Comparison of ENCODE assay signal across 29 mouse cellular contexts in the genomic region with DNA sequence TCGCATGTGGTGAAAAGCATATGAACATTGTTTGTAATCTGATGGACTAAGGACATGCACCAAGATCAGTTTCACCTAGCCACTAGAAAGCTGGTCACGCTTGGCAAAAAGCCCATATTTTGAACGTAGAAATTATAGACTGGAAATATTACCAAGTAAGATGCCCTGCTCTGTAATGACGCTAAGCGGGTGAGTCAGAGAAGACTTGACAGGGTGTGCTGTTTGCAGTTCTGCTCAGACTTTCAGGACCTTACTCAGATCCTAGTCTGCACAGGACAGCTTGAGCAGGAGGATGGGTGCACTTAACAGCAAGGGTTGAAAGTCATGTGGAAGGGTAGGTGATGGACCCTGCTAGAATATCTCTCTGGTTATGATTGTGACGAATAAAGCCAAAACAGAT.
A peak's percentile ranks its signal among the peaks of the same experiment; 100 is the strongest.
DNase-seq lines count a peak whose midpoint lies in the region; ATAC-seq and TF ChIP-seq lines count a peak whose summit lies in the region.
"Had no signal": no experiment of that assay in that cellular context is flagged by ENCODE, and none has a peak within 500 bp of the region (broad histone marks: within the 10 kb centered on the region; RNA-seq: fewer than 3 reads in every experiment).

No protein-coding gene starts in this region.

- 75% methylated on average over 6 of the region's 6 CpGs for WGBS in stomach, embryonic 15.5 days
- 61% methylated on average over 6 of the region's 6 CpGs for WGBS in stomach, postnatal 0 days

- H3K27ac ChIP-seq in stomach, embryonic 15.5 days: no peak overlapping the region
- no peak overlapping the region for H3K27ac ChIP-seq in stomach, postnatal 0 days (replicated peaks)
- H3K27ac ChIP-seq: heart, adult 2 months; hindbrain, embryonic 14.5 days; limb, embryonic 10.5 days; limb, embryonic 15.5 days; liver, embryonic 13.5 days had no signal

- TF ChIP-seq EP300 in stomach, postnatal 0 days (optimal IDR thresholded peaks at IDR 0.05): no peak

- DNase-seq in cerebellum, adult 9-10 months: peak; percentile 47
- no peak for DNase-seq in cerebellum, adult 9-11 months
- DNase-seq in stomach, postnatal 0 days (ENCODE audit: low spot score): no peak
- no peak for DNase-seq in spleen, postnatal 36 days (ENCODE audit: low spot score in 2 of 2)
- no peak for DNase-seq in thymus, postnatal 25 days
- DNase-seq: adrenal gland, adult 2 months; cerebellum, adult 18-20 months; cerebellum, postnatal 36 days; heart, adult 2 months; kidney, adult 11 months; kidney, postnatal 14 days; liver, embryonic 13.5 days; lung, adult 18-20 months; lung, postnatal 4 days; midbrain, embryonic 14.5 days; right cerebral cortex, adult 18-20 months; spleen, adult 18-20 months; thymus, postnatal 36 days had no signal

- no peaks in the 10 kb centered on the region for H3K9me3 ChIP-seq in stomach, embryonic 15.5 days
- no peaks in the 10 kb centered on the region for H3K9me3 ChIP-seq in stomach, postnatal 0 days (ENCODE audit: control insufficient read depth, low read length)
- H3K9me3 ChIP-seq: heart, embryonic 12.5 days; limb, embryonic 10.5 days; limb, embryonic 15.5 days; liver, embryonic 13.5 days had no signal

- TF ChIP-seq CTCF in stomach, postnatal 0 days (IDR thresholded peaks at IDR 0.05; ENCODE audit: low read depth): no peak

- peak; percentile 39; the same call in 1 of the 2 replicates for ATAC-seq in stomach, embryonic 15.5 days (ENCODE audit: insufficient read depth, low FRiP score, low read depth)
- no peak for ATAC-seq in stomach, postnatal 0 days (ENCODE audit: low FRiP score, low TSS enrichment)
- ATAC-seq in megakaryocyte progenitor cell, adult 5-6 weeks (replicated peaks; ENCODE audit: poor library complexity): peak; percentile 35
- ATAC-seq: activated CD4-positive, CD25-positive, alpha-beta regulatory T cell, adult 4 months; CD4-positive, CD25-positive, alpha-beta regulatory T cell, adult 4 months; forebrain, embryonic 14.5 days; inflammation-experienced regulatory T-cells, adult 6 months; lung, postnatal 0 days had no signal

- H3K4me3 ChIP-seq in stomach, embryonic 15.5 days (replicated peaks): no peak overlapping the region
- H3K4me3 ChIP-seq in stomach, postnatal 0 days (ENCODE audit: low read depth, low read length): no peak overlapping the region
- H3K4me3 ChIP-seq: heart, adult 2 months; heart, embryonic 12.5 days; limb, embryonic 10.5 days; limb, embryonic 15.5 days; liver, embryonic 13.5 days had no signal

- H3K27me3 ChIP-seq in stomach, embryonic 15.5 days (replicated peaks): no peaks in the 10 kb centered on the region
- no peaks in the 10 kb centered on the region for H3K27me3 ChIP-seq in stomach, postnatal 0 days (ENCODE audit: control insufficient read depth, insufficient read depth, low read length)
- H3K27me3 ChIP-seq: heart, embryonic 12.5 days; limb, embryonic 15.5 days; liver, embryonic 13.5 days had no signal

- H3K4me1 ChIP-seq in stomach, embryonic 15.5 days: no peaks in the 10 kb centered on the region
- H3K4me1 ChIP-seq in stomach, postnatal 0 days (replicated peaks; ENCODE audit: control insufficient read depth, insufficient read depth): no peaks in the 10 kb centered on the region
- H3K4me1 ChIP-seq: limb, embryonic 10.5 days; limb, embryonic 15.5 days had no signal

- H3K4me2 ChIP-seq in stomach, embryonic 15.5 days: no peak overlapping the region
- no peak overlapping the region for H3K4me2 ChIP-seq in stomach, postnatal 0 days (replicated peaks; ENCODE audit: low read depth)
- H3K4me2 ChIP-seq: heart, embryonic 12.5 days; hindbrain, embryonic 14.5 days; limb, embryonic 15.5 days; liver, embryonic 13.5 days had no signal

- 0 out of 2 replicates have a peak, but pooled peaks cover 2% of the 10 kb centered on the region for H3K36me3 ChIP-seq in stomach, embryonic 15.5 days
- 0 out of 2 replicates have a peak, but pooled peaks cover 3% of the 10 kb centered on the region for H3K36me3 ChIP-seq in stomach, postnatal 0 days (ENCODE audit: control insufficient read depth, insufficient read depth, low read length)
- H3K36me3 ChIP-seq: limb, embryonic 10.5 days; limb, embryonic 15.5 days; liver, embryonic 13.5 days had no signal

- no peak overlapping the region for H3K9ac ChIP-seq in stomach, embryonic 15.5 days
- H3K9ac ChIP-seq in stomach, postnatal 0 days (ENCODE audit: low read length): no peak overlapping the region
- H3K9ac ChIP-seq: heart, embryonic 12.5 days; hindbrain, embryonic 14.5 days; limb, embryonic 15.5 days; liver, embryonic 13.5 days had no signal
